Mouse (Mus musculus) spleen, postnatal 10 days (tissue): ENCODE results near the gene Rgl3.
A peak's percentile ranks its signal among the peaks of the same experiment; 100 is the strongest.

ENCODE experiments used
- DNase-seq, 2 experiments: peaks; one replicate each; pipeline ENCODE4 v3.0.0; 2021 to 2022; ENCODE audit warnings: low spot score in 2 of 2

Rgl3 gene

GRCm38 (mm10) chr9:21983911-21984310, 5.3 kb downstream of the Rgl3 start:
- DNase-seq: no peak

- no peak for DNase-seq
These were observed 10.7 kb downstream of the Rgl3 start for GRCm38 (mm10) chr9:21978398-21979128.

GRCm38 (mm10) chr9:21977972-21978371, 11.3 kb downstream of the Rgl3 start:
- DNase-seq: peak; percentile 73 to 80

GRCm38 (mm10) chr9:21977331-21977730, 11.9 kb downstream of the Rgl3 start:
- no peak for DNase-seq

GRCm38 (mm10) chr9:21976626-21977175, 12.5 kb downstream of the Rgl3 start:
- DNase-seq: no peak

GRCm38 (mm10) chr9:21969304-21969703, 19.9 kb downstream of the Rgl3 start:
- DNase-seq: no peak

GRCm38 (mm10) chr9:21968883-21969282, 20.4 kb downstream of the Rgl3 start:
- DNase-seq: no peak

GRCm38 (mm10) chr9:21963417-21963816, 25.8 kb downstream of the Rgl3 start, which contains the start of gene Epor:
TSS of gene Epor (minus strand) at chr9:21963506.
- peak; percentile 81 to 89 for DNase-seq

GRCm38 (mm10) chr9:21962416-21963059, 26.7 kb downstream of the Rgl3 start:
- peak; percentile 87 to 97 for DNase-seq

- DNase-seq: no peak
These were observed 27.2 kb downstream of the Rgl3 start for GRCm38 (mm10) chr9:21962010-21962409.

- peak; percentile 48 to 56 for DNase-seq
These were observed 27.8 kb downstream of the Rgl3 start for GRCm38 (mm10) chr9:21961366-21961980.

- DNase-seq: no peak
These were observed 28.6 kb downstream of the Rgl3 start for GRCm38 (mm10) chr9:21960558-21961208.

GRCm38 (mm10) chr9:21960135-21960534, 29.1 kb downstream of the Rgl3 start:
- DNase-seq: no peak

GRCm38 (mm10) chr9:21959244-21959643, 30.0 kb downstream of the Rgl3 start:
- DNase-seq: no peak

- DNase-seq: peak in 1 of 2 experiments; percentile 58
These were observed 30.9 kb downstream of the Rgl3 start for GRCm38 (mm10) chr9:21958372-21958771.

- peak; percentile 98 to 99 for DNase-seq
These were observed 33.5 kb downstream of the Rgl3 start, which contains the start of gene Swsap1 for GRCm38 (mm10) chr9:21955570-21956281. TSS of gene Swsap1 (plus strand) at chr9:21955755.

GRCm38 (mm10) chr9:21955225-21955569, 34.0 kb downstream of the Rgl3 start:
- DNase-seq: no peak

- DNase-seq: no peak
These were observed 34.6 kb downstream of the Rgl3 start for GRCm38 (mm10) chr9:21954635-21955034.

GRCm38 (mm10) chr9:21953600-21953999, 35.6 kb downstream of the Rgl3 start:
- DNase-seq: no peak

GRCm38 (mm10) chr9:21951977-21952376, 37.3 kb downstream of the Rgl3 start:
- DNase-seq: peak in 1 of 2 experiments; percentile 52

GRCm38 (mm10) chr9:21950322-21950721, 38.9 kb downstream of the Rgl3 start:
- DNase-seq: peak; percentile 83 to 85
